Mouse (Mus musculus): ENCODE measurements around the gene Acsl4. TPM values are rescaled to one million over a fixed set of nuclear protein-coding genes. Genes with fewer than 3 reads are reported as not detected.

Acsl4 gene
- polyA plus RNA-seq, 1 experiment from 2014 or later = 31.4 TPM

- 88% methylated on average over 4 of the region's 4 CpGs for WGBS
- no peak for DNase-seq (ENCODE audit: low spot score)
- Histone ChIP-seq H3K4me3 (replicated peaks; ENCODE audit: low read length) (no peak overlapping the region), H3K4me2 (replicated peaks) (no peak overlapping the region), H3K36me3 (replicated peaks; ENCODE audit: control insufficient read depth, insufficient read depth) (no peaks in the 10 kb centered on the region), H3K9ac (no peak overlapping the region), H3K27me3 (ENCODE audit: control insufficient read depth, insufficient read depth, low read length) (no peaks in the 10 kb centered on the region), H3K4me1 (replicated peaks; ENCODE audit: control insufficient read depth, insufficient read depth, low read length) (no peaks in the 10 kb centered on the region), H3K9me3 (ENCODE audit: control insufficient read depth, low read length) (no peaks in the 10 kb centered on the region), H3K27ac (no peak overlapping the region)
- ATAC-seq (ENCODE audit: low FRiP score) = no peak
Observed at GRCm38 (mm10) chrX:142375519-142375918, 14.8 kb downstream of the Acsl4 start.

GRCm38 (mm10) chrX:142372393-142372792 is 17.9 kb downstream of the Acsl4 start:
- Histone ChIP-seq H3K4me2 (replicated peaks) (no peak overlapping the region), H3K36me3 (replicated peaks; ENCODE audit: control insufficient read depth, insufficient read depth) (no peaks in the 10 kb centered on the region), H3K9ac (no peak overlapping the region), H3K4me1 (replicated peaks; ENCODE audit: control insufficient read depth, insufficient read depth, low read length) (no peaks in the 10 kb centered on the region), H3K27ac (no peak overlapping the region), H3K27me3 (ENCODE audit: control insufficient read depth, insufficient read depth, low read length) (no peaks in the 10 kb centered on the region), H3K4me3 (replicated peaks; ENCODE audit: low read length) (no peak overlapping the region), H3K9me3 (ENCODE audit: control insufficient read depth, low read length) (no peaks in the 10 kb centered on the region)
- DNase-seq (ENCODE audit: low spot score) (peak; percentile 71), ATAC-seq (ENCODE audit: low FRiP score) (no peak)
- WGBS = 26% methylated on average over 3 of the region's 3 CpGs

DNA sequence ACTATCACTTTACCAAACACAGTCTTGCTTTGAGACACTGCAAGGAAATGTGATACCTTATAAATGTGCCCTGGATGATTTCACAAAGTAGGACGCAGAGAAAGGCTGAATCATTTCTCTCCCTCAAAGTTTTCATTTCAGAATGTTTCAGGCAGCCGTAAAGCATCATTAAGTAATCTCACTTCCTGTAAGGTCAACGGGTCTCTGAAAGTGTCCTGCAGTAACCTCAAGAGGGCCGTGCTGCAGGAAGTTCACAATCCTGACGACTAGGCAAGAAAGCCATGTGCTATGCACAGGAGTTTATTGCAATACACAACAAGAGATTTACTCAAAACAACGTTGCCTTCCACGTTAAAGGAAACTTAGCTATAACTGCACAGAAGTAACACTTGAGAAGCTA is 20.4 kb downstream of the Acsl4 start:
- no peak overlapping the region for H3K4me2 ChIP-seq (replicated peaks)
- DNase-seq (ENCODE audit: low spot score) = no peak
- no peak overlapping the region for H3K9ac ChIP-seq
- 83% methylated on average over 7 of the region's 7 CpGs for WGBS
- no peak overlapping the region for H3K27ac ChIP-seq
- no peaks in the 10 kb centered on the region for H3K27me3 ChIP-seq (ENCODE audit: control insufficient read depth, insufficient read depth, low read length)
- H3K4me3 ChIP-seq (replicated peaks; ENCODE audit: low read length) = no peak overlapping the region
- no peaks in the 10 kb centered on the region for H3K36me3 ChIP-seq (replicated peaks; ENCODE audit: control insufficient read depth, insufficient read depth)
- no peaks in the 10 kb centered on the region for H3K4me1 ChIP-seq (replicated peaks; ENCODE audit: control insufficient read depth, insufficient read depth, low read length)
- no peak for ATAC-seq (ENCODE audit: low FRiP score)
- H3K9me3 ChIP-seq (ENCODE audit: control insufficient read depth, low read length) = no peaks in the 10 kb centered on the region

DNA sequence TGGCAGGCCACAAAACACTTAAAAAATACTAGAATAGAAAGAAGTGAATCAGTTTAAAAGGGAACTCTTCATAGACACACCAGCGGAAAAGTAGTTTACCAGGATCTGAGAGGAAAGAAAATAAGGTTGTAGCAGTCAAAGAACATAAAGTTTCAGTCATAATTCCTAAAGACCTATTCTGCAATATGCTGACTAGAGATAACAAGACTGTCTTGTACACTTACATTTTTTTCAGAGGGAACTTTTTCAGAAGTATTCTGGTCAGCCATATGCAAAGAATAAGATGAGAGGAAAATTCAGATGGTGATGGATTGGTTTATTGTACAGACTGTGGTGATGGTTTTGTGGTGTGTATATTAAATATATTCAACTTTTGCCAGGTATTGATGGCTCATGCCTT is 26.5 kb downstream of the Acsl4 start:
- Histone ChIP-seq H3K4me2 (replicated peaks) (no peak overlapping the region), H3K9me3 (ENCODE audit: control insufficient read depth, low read length) (no peaks in the 10 kb centered on the region), H3K4me1 (replicated peaks; ENCODE audit: control insufficient read depth, insufficient read depth, low read length) (no peaks in the 10 kb centered on the region), H3K36me3 (replicated peaks; ENCODE audit: control insufficient read depth, insufficient read depth) (no peaks in the 10 kb centered on the region), H3K9ac (no peak overlapping the region), H3K27ac (no peak overlapping the region), H3K27me3 (ENCODE audit: control insufficient read depth, insufficient read depth, low read length) (no peaks in the 10 kb centered on the region), H3K4me3 (replicated peaks; ENCODE audit: low read length) (no peak overlapping the region)
- DNase-seq (ENCODE audit: low spot score) (no peak), ATAC-seq (ENCODE audit: low FRiP score) (no peak)
- WGBS = 88% methylated on average over 1 of the region's 1 CpGs

- ATAC-seq (ENCODE audit: low FRiP score) (no peak), DNase-seq (ENCODE audit: low spot score) (no peak)
- no peaks in the 10 kb centered on the region for H3K4me1 ChIP-seq (replicated peaks; ENCODE audit: control insufficient read depth, insufficient read depth, low read length)
- no peaks in the 10 kb centered on the region for H3K9me3 ChIP-seq (ENCODE audit: control insufficient read depth, low read length)
- no peaks in the 10 kb centered on the region for H3K36me3 ChIP-seq (replicated peaks; ENCODE audit: control insufficient read depth, insufficient read depth)
- H3K9ac ChIP-seq = no peak overlapping the region
- H3K27ac ChIP-seq = no peak overlapping the region
- WGBS = 88% methylated on average over 7 of the region's 7 CpGs
- no peak overlapping the region for H3K4me2 ChIP-seq (replicated peaks)
- H3K27me3 ChIP-seq (ENCODE audit: control insufficient read depth, insufficient read depth, low read length) = no peaks in the 10 kb centered on the region
- H3K4me3 ChIP-seq (replicated peaks; ENCODE audit: low read length) = no peak overlapping the region
Observed at GRCm38 (mm10) chrX:142359031-142359430, 31.3 kb downstream of the Acsl4 start.

DNA sequence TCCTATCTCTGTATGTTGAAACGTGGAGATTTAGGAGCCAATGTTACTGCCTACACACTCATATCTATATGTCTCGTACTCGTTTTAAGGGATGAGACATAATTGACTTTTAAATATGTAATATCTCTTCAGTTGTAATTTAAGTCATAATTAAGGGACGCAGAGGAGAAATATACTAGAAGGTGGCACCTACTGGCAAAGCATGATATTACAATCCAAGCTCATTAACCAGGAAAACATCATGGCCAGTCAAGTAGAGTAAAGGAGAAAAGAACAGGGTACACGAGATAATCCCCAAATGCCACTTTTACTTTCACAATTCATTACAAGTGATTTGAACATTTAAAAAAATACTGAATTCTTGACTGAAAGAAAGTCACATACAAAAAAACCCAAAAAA is 31.9 kb downstream of the Acsl4 start:
- Histone ChIP-seq H3K27ac (no peak overlapping the region), H3K9ac (no peak overlapping the region), H3K36me3 (replicated peaks; ENCODE audit: control insufficient read depth, insufficient read depth) (no peaks in the 10 kb centered on the region), H3K4me1 (replicated peaks; ENCODE audit: control insufficient read depth, insufficient read depth, low read length) (no peaks in the 10 kb centered on the region), H3K4me2 (replicated peaks) (no peak overlapping the region), H3K27me3 (ENCODE audit: control insufficient read depth, insufficient read depth, low read length) (no peaks in the 10 kb centered on the region), H3K9me3 (ENCODE audit: control insufficient read depth, low read length) (no peaks in the 10 kb centered on the region), H3K4me3 (replicated peaks; ENCODE audit: low read length) (no peak overlapping the region)
- ATAC-seq (ENCODE audit: low FRiP score) (no peak), DNase-seq (ENCODE audit: low spot score) (no peak)
- 75% methylated on average over 5 of the region's 5 CpGs for WGBS

DNA sequence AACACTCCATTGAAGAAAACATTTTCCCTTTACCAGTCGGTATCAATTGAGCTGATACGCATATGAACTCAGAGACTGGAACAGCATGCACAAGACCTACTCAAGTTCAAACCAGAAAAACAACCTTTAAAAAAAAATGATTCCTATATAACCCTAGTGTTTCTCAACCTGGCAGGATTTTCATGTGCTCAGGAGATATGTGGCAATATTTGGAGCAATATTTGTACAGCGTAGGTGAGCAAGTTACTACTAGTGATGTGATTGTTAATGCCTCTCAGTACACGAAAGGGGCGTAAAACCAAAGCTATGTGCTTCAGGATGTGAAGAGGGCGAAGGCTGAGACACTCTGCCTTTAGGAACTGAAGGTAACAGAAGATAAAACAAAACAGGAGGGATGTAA is 54.1 kb downstream of the Acsl4 start:
- H3K27me3 ChIP-seq (ENCODE audit: control insufficient read depth, insufficient read depth, low read length) = no peaks in the 10 kb centered on the region
- H3K4me1 ChIP-seq (replicated peaks; ENCODE audit: control insufficient read depth, insufficient read depth, low read length) = no peaks in the 10 kb centered on the region
- DNase-seq (ENCODE audit: low spot score) (no peak), ATAC-seq (ENCODE audit: low FRiP score) (no peak)
- H3K36me3 ChIP-seq (replicated peaks; ENCODE audit: control insufficient read depth, insufficient read depth) = no peaks in the 10 kb centered on the region; the same call in 1 of the 2 replicates
- no peak overlapping the region for H3K27ac ChIP-seq
- no peak overlapping the region for H3K9ac ChIP-seq
- no peak overlapping the region for H3K4me3 ChIP-seq (replicated peaks; ENCODE audit: low read length)
- WGBS = 93% methylated on average over 6 of the region's 6 CpGs
- H3K4me2 ChIP-seq (replicated peaks) = no peak overlapping the region
- no peaks in the 10 kb centered on the region for H3K9me3 ChIP-seq (ENCODE audit: control insufficient read depth, low read length)

DNA sequence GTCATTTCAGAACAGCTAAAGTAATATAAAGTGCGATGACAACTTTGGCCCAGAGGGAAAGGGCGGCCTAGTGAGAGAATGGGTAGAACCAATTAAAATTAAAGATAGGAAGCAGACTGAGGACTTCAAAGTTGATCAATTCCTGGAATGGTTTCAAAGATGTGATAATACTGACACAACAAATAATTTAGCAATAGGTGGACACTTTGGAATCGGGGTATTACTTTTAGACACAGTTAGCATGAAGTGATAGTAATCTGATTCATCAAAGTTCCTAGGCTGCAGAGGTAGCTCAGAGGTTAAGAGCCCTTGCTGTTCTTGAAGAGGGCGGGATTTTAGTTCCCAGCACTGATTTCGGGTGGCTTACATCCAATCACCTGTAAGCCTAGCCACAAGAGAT is 54.8 kb downstream of the Acsl4 start:
- H3K4me2 ChIP-seq (replicated peaks) = no peak overlapping the region
- H3K4me3 ChIP-seq (replicated peaks; ENCODE audit: low read length) = no peak overlapping the region
- WGBS = 87% methylated on average over 5 of the region's 5 CpGs
- H3K36me3 ChIP-seq (replicated peaks; ENCODE audit: control insufficient read depth, insufficient read depth) = no peaks in the 10 kb centered on the region; the same call in 1 of the 2 replicates
- no peak overlapping the region for H3K9ac ChIP-seq
- no peaks in the 10 kb centered on the region for H3K9me3 ChIP-seq (ENCODE audit: control insufficient read depth, low read length)
- no peaks in the 10 kb centered on the region for H3K4me1 ChIP-seq (replicated peaks; ENCODE audit: control insufficient read depth, insufficient read depth, low read length)
- DNase-seq (ENCODE audit: low spot score) = no peak
- no peak overlapping the region for H3K27ac ChIP-seq
- H3K27me3 ChIP-seq (ENCODE audit: control insufficient read depth, insufficient read depth, low read length) = no peaks in the 10 kb centered on the region
- ATAC-seq (ENCODE audit: low FRiP score) = no peak

- no peaks in the 10 kb centered on the region for H3K27me3 ChIP-seq (ENCODE audit: control insufficient read depth, insufficient read depth, low read length)
- DNase-seq (ENCODE audit: low spot score) (no peak), ATAC-seq (ENCODE audit: low FRiP score) (no peak)
- H3K4me3 ChIP-seq (replicated peaks; ENCODE audit: low read length) = no peak overlapping the region
- H3K9me3 ChIP-seq (ENCODE audit: control insufficient read depth, low read length) = no peaks in the 10 kb centered on the region
- no peaks in the 10 kb centered on the region for H3K36me3 ChIP-seq (replicated peaks; ENCODE audit: control insufficient read depth, insufficient read depth)
- H3K9ac ChIP-seq = no peak overlapping the region
- H3K4me2 ChIP-seq (replicated peaks) = no peak overlapping the region
- 90% methylated on average over 1 of the region's 2 CpGs for WGBS
- no peaks in the 10 kb centered on the region for H3K4me1 ChIP-seq (replicated peaks; ENCODE audit: control insufficient read depth, insufficient read depth, low read length)
- H3K27ac ChIP-seq = no peak overlapping the region
Observed at GRCm38 (mm10) chrX:142325760-142326159, 64.6 kb downstream of the Acsl4 start.

DNA sequence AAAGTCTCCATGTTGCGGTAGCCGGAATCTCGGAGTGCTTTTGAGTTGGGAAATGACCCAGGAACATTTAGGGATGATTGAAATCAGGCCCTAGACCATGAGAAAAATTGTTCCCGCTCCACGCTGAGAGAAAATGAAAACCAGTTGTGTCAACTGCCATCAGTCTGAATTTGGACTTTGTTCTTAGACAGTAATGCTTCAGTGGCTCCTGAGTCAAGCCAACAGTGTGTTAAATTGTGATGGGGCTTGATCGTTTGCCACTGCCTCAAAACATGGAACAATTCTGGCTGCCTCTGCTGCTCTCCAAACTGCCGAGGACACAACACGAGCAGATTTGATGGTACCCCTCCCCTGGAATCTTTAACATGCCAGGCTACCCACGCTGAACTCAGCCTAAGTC is 74.2 kb downstream of the Acsl4 start:
- no peaks in the 10 kb centered on the region for H3K36me3 ChIP-seq (replicated peaks; ENCODE audit: control insufficient read depth, insufficient read depth)
- no peak overlapping the region for H3K4me2 ChIP-seq (replicated peaks)
- H3K4me3 ChIP-seq (replicated peaks; ENCODE audit: low read length) = no peak overlapping the region
- WGBS = 74% methylated on average over 9 of the region's 9 CpGs
- DNase-seq (ENCODE audit: low spot score) (no peak), ATAC-seq (ENCODE audit: low FRiP score) (no peak)
- H3K9me3 ChIP-seq (ENCODE audit: control insufficient read depth, low read length) = no peaks in the 10 kb centered on the region
- H3K9ac ChIP-seq = no peak overlapping the region
- no peaks in the 10 kb centered on the region for H3K4me1 ChIP-seq (replicated peaks; ENCODE audit: control insufficient read depth, insufficient read depth, low read length)
- H3K27me3 ChIP-seq (ENCODE audit: control insufficient read depth, insufficient read depth, low read length) = 0 out of 2 replicates have a peak, but pooled peaks cover 3% of the 10 kb centered on the region
- H3K27ac ChIP-seq = no peak overlapping the region

Measured in hindbrain, embryonic 14.5 days (tissue).